In the genomic region with DNA sequence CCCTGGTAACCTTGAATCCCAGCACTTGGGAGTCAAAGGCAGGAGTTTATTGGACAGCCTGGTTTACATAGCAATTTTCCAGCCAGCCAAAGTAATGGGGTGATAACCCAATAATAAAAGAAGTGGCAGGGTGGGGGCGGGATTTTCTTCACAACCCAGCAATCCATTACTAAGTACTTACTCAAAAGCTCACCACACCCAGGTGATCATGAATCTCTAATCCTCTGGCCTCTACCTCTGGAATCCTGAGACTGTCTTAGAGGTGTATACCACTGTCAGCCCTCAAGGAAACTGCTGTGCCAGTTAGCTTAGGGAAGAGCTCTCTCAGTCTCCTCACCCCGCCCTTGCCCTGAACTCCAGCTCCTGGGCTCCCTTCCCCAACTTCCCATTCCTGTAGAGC, we compare ENCODE assay signal across 29 mouse cellular contexts. TPM values are rescaled to one million over a fixed set of nuclear protein-coding genes. Genes with fewer than 3 reads are reported as not detected.
A peak's percentile ranks its signal among the peaks of the same experiment; 100 is the strongest.
DNase-seq lines count a peak whose midpoint lies in the region; ATAC-seq and TF ChIP-seq lines count a peak whose summit lies in the region.
"Had no signal": no experiment of that assay in that cellular context is flagged by ENCODE, and none has a peak within 500 bp of the region (broad histone marks: within the 10 kb centered on the region; RNA-seq: fewer than 3 reads in every experiment).

No protein-coding gene starts in this region.

- H3K4me3 ChIP-seq in liver, embryonic 12.5 days: no peak overlapping the region
- no peak overlapping the region for H3K4me3 ChIP-seq in liver, postnatal 0 days (ENCODE audit: low read depth, low read length)
- H3K4me3 ChIP-seq in hindbrain, embryonic 10.5 days: no peak overlapping the region
- H3K4me3 ChIP-seq: embryonic facial prominence, embryonic 12.5 days; embryonic facial prominence, embryonic 15.5 days; heart, adult 2 months; heart, embryonic 10.5 days; heart, embryonic 13.5 days; hindbrain, embryonic 12.5 days; hindbrain, embryonic 15.5 days had no signal

- H3K4me2 ChIP-seq in liver, embryonic 12.5 days: no peak overlapping the region
- H3K4me2 ChIP-seq in liver, postnatal 0 days (ENCODE audit: low read depth, low read length): no peak overlapping the region
- H3K4me2 ChIP-seq: embryonic facial prominence, embryonic 12.5 days; embryonic facial prominence, embryonic 15.5 days; heart, embryonic 13.5 days; hindbrain, embryonic 12.5 days; hindbrain, embryonic 15.5 days had no signal

- H3K9ac ChIP-seq in liver, embryonic 12.5 days: no peak overlapping the region; the same call in 1 of the 2 replicates
- no peak overlapping the region for H3K9ac ChIP-seq in liver, postnatal 0 days (replicated peaks)
- H3K9ac ChIP-seq: embryonic facial prominence, embryonic 12.5 days; embryonic facial prominence, embryonic 15.5 days; forebrain, postnatal 0 days; heart, embryonic 13.5 days; hindbrain, embryonic 12.5 days; hindbrain, embryonic 15.5 days had no signal

- H3K27ac ChIP-seq in liver, embryonic 12.5 days: peak overlapping the region; percentile 22; the same call in 1 of the 2 replicates
- H3K27ac ChIP-seq in liver, postnatal 0 days (ENCODE audit: low read depth): no peak overlapping the region
- no peak overlapping the region for H3K27ac ChIP-seq in hindbrain, embryonic 10.5 days
- H3K27ac ChIP-seq: embryonic facial prominence, embryonic 12.5 days; embryonic facial prominence, embryonic 15.5 days; heart, adult 2 months; heart, embryonic 10.5 days; heart, embryonic 13.5 days; hindbrain, embryonic 12.5 days; hindbrain, embryonic 15.5 days had no signal

- ATAC-seq in liver, embryonic 12.5 days: no peak
- no peak for ATAC-seq in liver, postnatal 0 days
- ATAC-seq: forebrain, embryonic 14.5 days; forebrain, postnatal 0 days had no signal

- DNase-seq in liver, postnatal 0 days: no peak
- DNase-seq in ES-CJ7 (ENCODE audit: low read depth, low spot score) (peak; percentile 81), WW6 (ENCODE audit: low read depth, low spot score) (peak; percentile 45)
- DNase-seq in lung, adult 18-20 months: no peak
- no peak for DNase-seq in hindbrain, embryonic 10.5 days (ENCODE audit: low spot score)
- DNase-seq: adrenal gland, adult 2 months; adrenal gland, postnatal 14 days; B cell, adult 2 months; cerebellum, adult 11 months; cerebellum, adult 2 months; cerebellum, adult 9-11 months; cerebellum, postnatal 25 days; forebrain, postnatal 0 days; gastrocnemius, postnatal 10 days; gastrocnemius, postnatal 36 days; heart, adult 2 months; heart, postnatal 14 days; heart, postnatal 4 days had no signal

- H3K4me1 ChIP-seq in liver, embryonic 12.5 days: peaks cover 74% of the 10 kb centered on the region
- H3K4me1 ChIP-seq in liver, postnatal 0 days (ENCODE audit: insufficient read depth): peaks cover 16% of the 10 kb centered on the region
- H3K4me1 ChIP-seq in hindbrain, embryonic 10.5 days (replicated peaks): no peaks in the 10 kb centered on the region
- H3K4me1 ChIP-seq: embryonic facial prominence, embryonic 12.5 days; embryonic facial prominence, embryonic 15.5 days; hindbrain, embryonic 15.5 days had no signal

- H3K9me3 ChIP-seq in liver, embryonic 12.5 days (replicated peaks): no peaks in the 10 kb centered on the region
- no peaks in the 10 kb centered on the region for H3K9me3 ChIP-seq in liver, postnatal 0 days (ENCODE audit: low read length)
- H3K9me3 ChIP-seq in hindbrain, embryonic 10.5 days: 0 out of 2 replicates have a peak, but pooled peaks cover 3% of the 10 kb centered on the region
- H3K9me3 ChIP-seq: embryonic facial prominence, embryonic 12.5 days; embryonic facial prominence, embryonic 15.5 days; heart, embryonic 10.5 days; heart, embryonic 13.5 days; hindbrain, embryonic 12.5 days; hindbrain, embryonic 15.5 days had no signal

- H3K36me3 ChIP-seq in liver, embryonic 12.5 days: peaks cover 21% of the 10 kb centered on the region
- 0 out of 2 replicates have a peak, but pooled peaks cover 5% of the 10 kb centered on the region for H3K36me3 ChIP-seq in liver, postnatal 0 days (replicated peaks; ENCODE audit: insufficient read depth, low read length)
- H3K36me3 ChIP-seq in hindbrain, embryonic 10.5 days: 0 out of 2 replicates have a peak, but pooled peaks cover 5% of the 10 kb centered on the region
- H3K36me3 ChIP-seq: embryonic facial prominence, embryonic 12.5 days; embryonic facial prominence, embryonic 15.5 days; hindbrain, embryonic 12.5 days; hindbrain, embryonic 15.5 days had no signal

- TF ChIP-seq CTCF in liver, postnatal 0 days (IDR thresholded peaks at IDR 0.05; ENCODE audit: low read depth): no peak

- WGBS in liver, embryonic 12.5 days (ENCODE audit: insufficient replicate concordance): 83% methylated on average over 2 of the region's 2 CpGs
- 90% methylated on average over 2 of the region's 2 CpGs for WGBS in liver, postnatal 0 days (ENCODE audit: insufficient replicate concordance)
- WGBS in hindbrain, embryonic 10.5 days: 95% methylated on average over 2 of the region's 2 CpGs

- no peaks in the 10 kb centered on the region for H3K27me3 ChIP-seq in liver, embryonic 12.5 days (replicated peaks)
- H3K27me3 ChIP-seq in liver, postnatal 0 days (ENCODE audit: insufficient read depth, low read length): no peaks in the 10 kb centered on the region
- no peaks in the 10 kb centered on the region for H3K27me3 ChIP-seq in hindbrain, embryonic 10.5 days (ENCODE audit: insufficient read depth, poor library complexity, severe bottlenecking)
- H3K27me3 ChIP-seq: CH12.LX; embryonic facial prominence, embryonic 12.5 days; embryonic facial prominence, embryonic 15.5 days; heart, embryonic 13.5 days; hindbrain, embryonic 12.5 days; hindbrain, embryonic 15.5 days had no signal

- TF ChIP-seq EP300 in liver, postnatal 0 days (IDR thresholded peaks at IDR 0.05; ENCODE audit: low read depth): no peak

RNA-seq across cellular contexts. Expression of gene Tmem120b, which starts 18.3 kb away (rescaled TPM):
- 28.2 and 30.3 TPM in 2 replicates for polyA plus RNA-seq in liver, embryonic 12.5 days (2016; fragmentation: Nextera tagmentation; extraction: Ambion mirVana)
- polyA plus RNA-seq in liver, postnatal 0 days (2015; fragmentation: Nextera tagmentation; extraction: Ambion mirVana): 12.0 and 12.8 TPM in 2 replicates
- 12.9 and 13.4 TPM in 2 replicates for polyA plus RNA-seq in hindbrain, embryonic 10.5 days (2016; fragmentation: Nextera tagmentation; extraction: Ambion mirVana)

RNA-seq across cellular contexts. Expression of gene Morn3, which starts 39.7 kb away (rescaled TPM):
- not detected in 2 replicates for polyA plus RNA-seq in liver, embryonic 12.5 days (2016; fragmentation: Nextera tagmentation; extraction: Ambion mirVana)
- polyA plus RNA-seq in liver, postnatal 0 days (2015; fragmentation: Nextera tagmentation; extraction: Ambion mirVana): not detected in 2 replicates
- polyA plus RNA-seq in hindbrain, embryonic 10.5 days (2016; fragmentation: Nextera tagmentation; extraction: Ambion mirVana): 0.50 and 2.4 TPM in 2 replicates
- polyA plus RNA-seq: adrenal gland, adult 2 months; embryonic facial prominence, embryonic 12.5 days; forebrain, embryonic 11.5 days; frontal cortex, adult 2 months; heart, adult 2 months; heart, embryonic 10.5 days; heart, embryonic 13.5 days had no signal

RNA-seq across cellular contexts. Expression of gene Rhof, which starts 46.0 kb away (rescaled TPM):
- 3.9 and 4.8 TPM in 2 replicates for polyA plus RNA-seq in liver, embryonic 12.5 days (2016; fragmentation: Nextera tagmentation; extraction: Ambion mirVana)
- 2.1 and 2.4 TPM in 2 replicates for polyA plus RNA-seq in liver, postnatal 0 days (2015; fragmentation: Nextera tagmentation; extraction: Ambion mirVana)
- polyA plus RNA-seq in hindbrain, embryonic 10.5 days (2016; fragmentation: Nextera tagmentation; extraction: Ambion mirVana): 1.9 and 2.2 TPM in 2 replicates

RNA-seq across cellular contexts. Expression of gene Setd1b, which starts 55.5 kb away (rescaled TPM):
- polyA plus RNA-seq in liver, embryonic 12.5 days (2016; fragmentation: Nextera tagmentation; extraction: Ambion mirVana): 6.0 and 6.1 TPM in 2 replicates
- polyA plus RNA-seq in liver, postnatal 0 days (2015; fragmentation: Nextera tagmentation; extraction: Ambion mirVana): 3.6 and 4.3 TPM in 2 replicates
- polyA plus RNA-seq in hindbrain, embryonic 10.5 days (2016; fragmentation: Nextera tagmentation; extraction: Ambion mirVana): 7.9 and 9.5 TPM in 2 replicates

Comparison
In these comparisons a context has a peak if more than half of its experiments do, and no peak if none do; other contexts are left out.
1. DNase-seq: peak in ES-CJ7 (single experiment) and WW6 (single experiment); none in liver, postnatal 0 days (single experiment), lung, adult 18-20 months (0 of 2) and hindbrain, embryonic 10.5 days (single experiment).